Mouse (Mus musculus): ENCODE data around the gene Srgap2. TPM values are rescaled to one million over a fixed set of nuclear protein-coding genes. Genes with fewer than 3 reads are reported as not detected.
A peak's percentile ranks its signal among the peaks of the same experiment; 100 is the strongest.

The Srgap2 gene
- total RNA-seq, 2 experiments from 2014 or later: 116 to 117 TPM

GRCm38 (mm10) chr1:131419307-131419706 lies 107.8 kb downstream of the Srgap2 start:
- no peak for DNase-seq (ENCODE audit: low spot score in 2 of 2)

GRCm38 (mm10) chr1:131417821-131418660 lies 109.1 kb downstream of the Srgap2 start:
- no peak for DNase-seq (ENCODE audit: low spot score in 2 of 2)

GRCm38 (mm10) chr1:131417059-131417750 lies 109.9 kb downstream of the Srgap2 start:
- no peak for DNase-seq (ENCODE audit: low spot score in 2 of 2)

- DNase-seq (ENCODE audit: low spot score in 2 of 2): no peak
These were observed 123.6 kb downstream of the Srgap2 start for GRCm38 (mm10) chr1:131403567-131403966.

GRCm38 (mm10) chr1:131400844-131401243 lies 126.3 kb downstream of the Srgap2 start:
- no peak for DNase-seq (ENCODE audit: low spot score in 2 of 2)

GRCm38 (mm10) chr1:131398181-131398580 lies 129.0 kb downstream of the Srgap2 start:
- no peak for DNase-seq (ENCODE audit: low spot score in 2 of 2)

GRCm38 (mm10) chr1:131384406-131384805 lies 142.7 kb downstream of the Srgap2 start:
- peak in 1 of 2 experiments; percentile 32 for DNase-seq (ENCODE audit: low spot score in 2 of 2)

GRCm38 (mm10) chr1:131382184-131382583 lies 145.0 kb downstream of the Srgap2 start:
- DNase-seq (ENCODE audit: low spot score in 2 of 2): no peak

GRCm38 (mm10) chr1:131380254-131380653 lies 146.9 kb downstream of the Srgap2 start:
- no peak for DNase-seq (ENCODE audit: low spot score in 2 of 2)

- DNase-seq (ENCODE audit: low spot score in 2 of 2): no peak
These were observed 148.2 kb downstream of the Srgap2 start for GRCm38 (mm10) chr1:131378914-131379474.

GRCm38 (mm10) chr1:131378081-131378913 lies 148.9 kb downstream of the Srgap2 start:
- DNase-seq (ENCODE audit: low spot score in 2 of 2): no peak

- no peak for DNase-seq (ENCODE audit: low spot score in 2 of 2)
These were observed 161.3 kb downstream of the Srgap2 start for GRCm38 (mm10) chr1:131365832-131366231.

GRCm38 (mm10) chr1:131364432-131364831 lies 162.7 kb downstream of the Srgap2 start:
- no peak for DNase-seq (ENCODE audit: low spot score in 2 of 2)

- no peak for DNase-seq (ENCODE audit: low spot score in 2 of 2)
These were observed 163.3 kb downstream of the Srgap2 start for GRCm38 (mm10) chr1:131363887-131364286.

- DNase-seq (ENCODE audit: low spot score in 2 of 2): no peak
These were observed 165.1 kb downstream of the Srgap2 start for GRCm38 (mm10) chr1:131362089-131362488.

- DNase-seq (ENCODE audit: low spot score in 2 of 2): no peak
These were observed 166.4 kb downstream of the Srgap2 start for GRCm38 (mm10) chr1:131360800-131361199.

GRCm38 (mm10) chr1:131359609-131360008 lies 167.5 kb downstream of the Srgap2 start:
- DNase-seq (ENCODE audit: low spot score in 2 of 2): no peak

GRCm38 (mm10) chr1:131357213-131357612 lies 169.9 kb downstream of the Srgap2 start:
- no peak for DNase-seq (ENCODE audit: low spot score in 2 of 2)

GRCm38 (mm10) chr1:131351436-131351835 lies 175.7 kb downstream of the Srgap2 start:
- peak; percentile 62 to 84 for DNase-seq (ENCODE audit: low spot score in 2 of 2)

GRCm38 (mm10) chr1:131349993-131350510 lies 177.1 kb downstream of the Srgap2 start:
- no peak for DNase-seq (ENCODE audit: low spot score in 2 of 2)

GRCm38 (mm10) chr1:131347708-131348107 lies 179.4 kb downstream of the Srgap2 start:
- DNase-seq (ENCODE audit: low spot score in 2 of 2): no peak
